Mouse (Mus musculus) adrenal gland, postnatal 10 days (tissue): ENCODE results near the gene Ifit1bl2. TPM values are rescaled to one million over a fixed set of nuclear protein-coding genes. Genes with fewer than 3 reads are reported as not detected.

Experiments
- total RNA-seq, 2 experiments: library from RNA; stranded (reverse); gene quantifications; 2 replicates each; pipeline ENCODE4 v1.2.3; 2021

Ifit1bl2 gene
- total RNA-seq, 2 experiments from 2014 or later = 0.09 TPM; not detected in 1

Other genes with a start within 250 kb of the Ifit1bl2 start
- under 1 TPM; 0.55 to 0.57 TPM for gene Ch25h, start 165.6 kb downstream of the Ifit1bl2 start, total RNA-seq
- 100 to 1,000 TPM; 130 to 133 TPM for gene Lipa, start 113.3 kb downstream of the Ifit1bl2 start, total RNA-seq
- gene Ifit2, start 90.0 kb downstream of the Ifit1bl2 start, total RNA-seq = 1 to 10 TPM; 2.8 to 4.0 TPM
- 1 to 10 TPM; 2.0 to 3.2 TPM for gene Ifit3, start 57.2 kb downstream of the Ifit1bl2 start, total RNA-seq
- gene Ifit1bl1, start 38.8 kb downstream of the Ifit1bl2 start, total RNA-seq = under 1 TPM; 0.15 to 0.30 TPM
- gene Ifit3b, start 32.8 kb downstream of the Ifit1bl2 start, total RNA-seq = 1 to 10 TPM in 1 of 2 experiments, under 1 TPM in 1; 0.60 to 1.2 TPM
- 1 to 10 TPM in 1 of 2 experiments, under 1 TPM in 1; 0.69 to 1.6 TPM for gene Ifit1, start 128 bp upstream of the Ifit1bl2 start, total RNA-seq
- gene Slc16a12, start 106.5 kb upstream of the Ifit1bl2 start, total RNA-seq = 1 to 10 TPM; 6.1 to 9.5 TPM
- 100 to 1,000 TPM in 1 of 2 experiments, 10 to 100 TPM in 1; 95.0 to 135 TPM for gene Pank1, start 238.7 kb upstream of the Ifit1bl2 start, total RNA-seq